Mouse (Mus musculus): ENCODE data around the gene Vmn2r28.
"Not testable (repeated sequence)": the region's sequence is repeated elsewhere in the genome, so short reads cannot be mapped to it uniquely, and the experiment has no call there.

The Vmn2r28 gene

GRCm38 (mm10) chr7:5493856-5494255 is at the start of gene Vmn2r28:
Gene Vmn2r28, minus strand, starts transcription at chr7:5493956.
- not testable (repeated sequence) for DNase-seq (ENCODE audit: low spot score in 2 of 2)

- DNase-seq (ENCODE audit: low spot score in 2 of 2): not testable (repeated sequence)
Measured at GRCm38 (mm10) chr7:5540770-5541436, 47.1 kb upstream of the Vmn2r28 start.

- DNase-seq (ENCODE audit: low spot score in 2 of 2): no peak
Measured at GRCm38 (mm10) chr7:5456674-5457073, 37.1 kb downstream of the Vmn2r28 start, which contains the start of gene Vmn1r59. Gene Vmn1r59, minus strand, starts transcription at chr7:5456774.

- DNase-seq (ENCODE audit: low spot score in 2 of 2): not testable (repeated sequence)
Measured at GRCm38 (mm10) chr7:5454011-5454410, 39.7 kb downstream of the Vmn2r28 start.

GRCm38 (mm10) chr7:5448627-5449026 is 45.1 kb downstream of the Vmn2r28 start:
- no peak for DNase-seq (ENCODE audit: low spot score in 2 of 2)
